Mouse (Mus musculus) megakaryocyte, embryonic 14.5 days (primary cell): ENCODE results near the gene Entpd2. TPM values are rescaled to one million over a fixed set of nuclear protein-coding genes. Genes with fewer than 3 reads are reported as not detected.

Experiments used
- H3K27me3 ChIP-seq: replicated peaks from 2 replicates; pipeline ENCODE3; 2012; ENCODE audit warnings: inconsistent platforms
- H3K36me3 ChIP-seq: replicated peaks from 2 replicates; pipeline ENCODE3; 2012; ENCODE audit warnings: low read length, inconsistent platforms, mixed read lengths
- H3K4me1 ChIP-seq: 2 replicates; pipeline ENCODE4 v1.6.1; 2012; ENCODE audit warnings: inconsistent platforms
- H3K4me3 ChIP-seq: replicated peaks from 2 replicates; pipeline ENCODE3; 2012; ENCODE audit warnings: moderate library complexity, mild to moderate bottlenecking, inconsistent platforms
- H3K9me3 ChIP-seq: 2 replicates; pipeline ENCODE4 v1.6.1; 2012; ENCODE audit warnings: inconsistent platforms
- FLI1 ChIP-seq: IDR thresholded peaks from 2 replicates; pipeline ENCODE4 v1.6.1; 2012; ENCODE audit warnings: low read length, inconsistent platforms, mixed read lengths
- GATA1 ChIP-seq: IDR thresholded peaks from 3 replicates; pipeline ENCODE4 v1.6.1; 2012; ENCODE audit warnings: mixed read lengths, low read length, inconsistent platforms, borderline replicate concordance
- polyA plus RNA-seq: library from polyadenylated mRNA; stranded (reverse); fragments of >175 nt; gene quantifications from 2 replicates; pipeline ENCODE4 v1.2.3, GENCODE M21; 2012; ENCODE audit warnings: low replicate concordance; ENCODE audit not compliant: insufficient read depth

Entpd2 gene
- polyA plus RNA-seq, 1 experiment = not detected

- H3K27me3 ChIP-seq = peaks cover 36% of the 10 kb centered on the region
- TF ChIP-seq GATA1 (no peak), FLI1 (no peak)
- no peaks in the 10 kb centered on the region for H3K9me3 ChIP-seq
- peak overlapping the region; percentile 95 for H3K4me3 ChIP-seq
- H3K4me1 ChIP-seq = peaks cover 40% of the 10 kb centered on the region
- peaks cover 53% of the 10 kb centered on the region for H3K36me3 ChIP-seq
Measured at GRCm38 (mm10) chr2:25364313-25364712, 31.4 kb upstream of the Entpd2 start.

GRCm38 (mm10) chr2:25364761-25365090, 30.9 kb upstream of the Entpd2 start:
- Histone ChIP-seq H3K4me3 (peak overlapping the region; percentile 95), H3K27me3 (peaks cover 36% of the 10 kb centered on the region), H3K36me3 (peaks cover 50% of the 10 kb centered on the region), H3K4me1 (peaks cover 37% of the 10 kb centered on the region), H3K9me3 (no peaks in the 10 kb centered on the region)
- TF ChIP-seq GATA1 (no peak), FLI1 (no peak)

- peaks cover 36% of the 10 kb centered on the region for H3K27me3 ChIP-seq
- TF ChIP-seq FLI1 = no peak
- TF ChIP-seq GATA1 = no peak
- peaks cover 45% of the 10 kb centered on the region for H3K36me3 ChIP-seq
- peak within 1 kb of the TSS; percentile 95 for H3K4me3 ChIP-seq
- H3K9me3 ChIP-seq = no peaks in the 10 kb centered on the region
- H3K4me1 ChIP-seq = peaks cover 37% of the 10 kb centered on the region
Measured at GRCm38 (mm10) chr2:25365091-25365761, 30.4 kb upstream of the Entpd2 start, which contains the start of gene Uap1l1. Gene Uap1l1 (minus strand): TSS chr2:25365682.

- TF ChIP-seq GATA1 = no peak
- TF ChIP-seq FLI1 = no peak
- peak overlapping the region; percentile 14 for H3K4me3 ChIP-seq
- H3K4me1 ChIP-seq = peaks cover 62% of the 10 kb centered on the region
- no peaks in the 10 kb centered on the region for H3K9me3 ChIP-seq
- H3K36me3 ChIP-seq = peaks cover 5% of the 10 kb centered on the region
- H3K27me3 ChIP-seq = peaks cover 22% of the 10 kb centered on the region
Measured at GRCm38 (mm10) chr2:25369996-25370395, 25.7 kb upstream of the Entpd2 start.

DNA sequence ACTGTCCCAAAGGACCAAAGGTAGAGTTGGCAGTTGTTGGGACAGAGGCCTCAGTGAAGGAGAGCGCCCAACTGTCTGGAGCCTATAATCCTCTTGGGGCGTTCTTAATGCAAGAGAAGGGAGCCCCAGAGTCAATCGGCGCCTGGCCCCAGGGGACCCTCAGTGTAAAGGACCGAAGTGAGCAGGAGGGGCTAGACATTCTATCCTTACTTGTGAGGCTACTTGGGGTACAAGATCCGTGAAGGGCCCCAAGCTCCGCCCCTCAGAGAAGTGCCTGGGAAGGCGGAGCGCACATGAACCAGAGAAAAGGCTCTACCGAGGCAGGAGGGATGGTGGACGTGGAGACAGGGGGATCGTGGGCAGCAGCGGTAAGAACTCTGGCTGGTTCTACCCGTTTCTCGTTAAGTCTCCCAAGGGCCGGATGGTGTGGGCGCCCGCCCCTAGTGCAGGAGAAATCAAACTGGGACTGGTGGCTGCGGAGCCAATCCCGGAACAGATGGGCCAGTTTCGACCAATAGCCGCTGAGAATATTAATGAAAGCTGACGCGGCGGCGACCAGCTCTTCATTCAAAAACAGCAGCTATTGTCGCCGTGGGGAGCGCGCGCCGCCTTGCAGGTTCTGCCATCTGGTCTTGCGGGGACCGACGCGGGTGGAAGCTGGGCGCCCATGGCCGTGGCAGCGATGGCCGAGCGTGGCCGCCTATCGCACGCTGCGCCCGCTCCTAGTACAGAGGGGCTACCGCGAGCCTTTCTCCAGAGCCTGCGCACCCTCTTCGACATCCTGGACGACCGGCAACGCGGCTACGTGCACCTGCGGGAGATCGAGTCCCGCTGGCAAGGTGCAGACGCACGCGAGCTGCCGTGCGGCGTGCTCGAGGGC, 23.7 kb upstream of the Entpd2 start, which contains the start of gene Sapcd2:
Gene Sapcd2 (plus strand): TSS at position 558 of the 880 bp plus-strand sequence.
- Histone ChIP-seq H3K4me1 (peaks cover 51% of the 10 kb centered on the region), H3K36me3 (peaks cover 25% of the 10 kb centered on the region), H3K4me3 (peak within 1 kb of the TSS; percentile 97), H3K9me3 (no peaks in the 10 kb centered on the region), H3K27me3 (peaks cover 11% of the 10 kb centered on the region)
- TF ChIP-seq GATA1 (no peak), FLI1 (no peak)

DNA sequence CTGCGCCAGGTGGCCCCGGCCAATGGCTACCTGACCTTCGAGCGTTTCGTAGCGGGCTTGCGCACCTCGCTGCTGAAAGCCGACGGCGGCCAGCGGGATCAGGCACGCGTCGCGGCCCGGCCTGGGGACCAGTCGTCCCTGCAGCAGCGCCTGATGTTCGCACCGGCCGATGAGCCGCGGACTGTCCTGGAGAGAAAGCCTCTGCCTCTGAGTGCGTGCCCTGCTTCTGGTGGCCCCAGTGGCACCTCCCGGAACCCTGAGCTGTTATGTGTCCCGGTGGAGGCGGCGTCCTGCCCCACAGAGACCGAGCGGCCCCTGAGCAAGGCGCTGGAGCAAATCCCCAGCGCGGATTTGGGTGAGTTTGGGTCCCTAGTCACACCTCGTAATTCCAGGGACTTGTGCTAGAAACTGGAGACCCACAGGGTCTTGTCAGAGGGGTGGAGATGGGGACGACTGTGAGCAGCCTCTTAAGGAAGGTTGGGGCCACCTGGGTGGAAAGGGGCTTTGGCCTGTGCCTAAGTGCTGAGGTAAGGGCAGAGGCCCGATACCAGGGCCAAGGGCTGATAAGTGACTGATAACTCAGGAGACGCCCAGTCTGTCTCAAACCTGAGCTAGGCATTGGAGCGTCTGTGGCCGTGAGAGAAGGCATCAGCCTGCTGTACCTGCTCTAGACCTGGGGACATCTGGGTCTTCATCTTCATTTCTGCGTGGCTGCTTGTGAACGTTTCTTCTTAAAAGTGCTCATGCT, 22.9 kb upstream of the Entpd2 start:
- Histone ChIP-seq H3K27me3 (peaks cover 8% of the 10 kb centered on the region), H3K9me3 (no peaks in the 10 kb centered on the region), H3K4me1 (peaks cover 51% of the 10 kb centered on the region), H3K36me3 (peaks cover 33% of the 10 kb centered on the region), H3K4me3 (peak overlapping the region; percentile 97)
- TF ChIP-seq GATA1 (no peak), FLI1 (no peak)

DNA sequence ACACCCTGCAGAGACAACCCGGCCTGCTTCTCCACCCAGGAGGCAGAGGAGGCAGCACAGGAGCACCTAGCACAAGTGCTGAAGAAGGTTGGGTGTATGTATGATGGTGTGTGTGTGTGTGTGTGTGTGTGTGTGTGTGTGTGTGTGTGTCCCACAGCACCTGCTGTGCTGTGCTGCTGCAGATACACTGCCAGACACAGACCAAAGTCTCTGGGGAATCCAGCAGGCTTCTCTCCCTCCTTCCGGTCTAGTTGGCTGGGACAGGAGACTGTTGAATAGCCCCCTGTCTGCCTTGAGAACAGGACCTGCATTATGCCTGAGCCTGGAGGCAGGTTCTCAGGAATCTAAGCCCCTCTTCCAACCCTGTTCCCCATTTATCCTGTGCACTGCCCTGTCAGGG, 22.2 kb upstream of the Entpd2 start:
- Histone ChIP-seq H3K9me3 (no peaks in the 10 kb centered on the region), H3K36me3 (peaks cover 39% of the 10 kb centered on the region), H3K4me3 (peak overlapping the region; percentile 97), H3K27me3 (peaks cover 5% of the 10 kb centered on the region), H3K4me1 (peaks cover 51% of the 10 kb centered on the region)
- no peak for TF ChIP-seq GATA1
- TF ChIP-seq FLI1 = no peak

DNA sequence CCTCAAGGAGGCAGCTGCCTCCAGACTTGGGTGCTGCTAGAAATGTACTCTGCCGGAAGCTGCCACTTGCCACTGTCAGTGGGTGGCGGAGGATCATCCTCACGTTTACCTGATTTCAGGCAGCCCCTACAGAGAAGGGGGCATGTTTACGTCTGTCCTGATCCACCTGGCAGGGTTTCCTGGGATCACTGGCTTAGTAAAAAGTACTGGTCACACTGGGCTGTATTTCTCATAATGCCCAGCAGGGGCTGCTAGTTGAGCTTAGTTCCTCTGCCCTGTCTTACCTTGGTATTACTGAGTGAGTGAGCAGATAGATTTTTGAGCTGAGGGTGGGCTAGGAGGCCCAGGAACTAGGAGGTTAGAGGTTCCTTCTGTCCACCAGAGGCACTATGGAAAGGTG, 19.1 kb upstream of the Entpd2 start:
- H3K27me3 ChIP-seq = peaks cover 9% of the 10 kb centered on the region
- H3K4me3 ChIP-seq = no peak overlapping the region
- no peaks in the 10 kb centered on the region for H3K9me3 ChIP-seq
- H3K36me3 ChIP-seq = peaks cover 44% of the 10 kb centered on the region
- H3K4me1 ChIP-seq = peaks cover 37% of the 10 kb centered on the region
- no peak for TF ChIP-seq GATA1
- TF ChIP-seq FLI1 = no peak

DNA sequence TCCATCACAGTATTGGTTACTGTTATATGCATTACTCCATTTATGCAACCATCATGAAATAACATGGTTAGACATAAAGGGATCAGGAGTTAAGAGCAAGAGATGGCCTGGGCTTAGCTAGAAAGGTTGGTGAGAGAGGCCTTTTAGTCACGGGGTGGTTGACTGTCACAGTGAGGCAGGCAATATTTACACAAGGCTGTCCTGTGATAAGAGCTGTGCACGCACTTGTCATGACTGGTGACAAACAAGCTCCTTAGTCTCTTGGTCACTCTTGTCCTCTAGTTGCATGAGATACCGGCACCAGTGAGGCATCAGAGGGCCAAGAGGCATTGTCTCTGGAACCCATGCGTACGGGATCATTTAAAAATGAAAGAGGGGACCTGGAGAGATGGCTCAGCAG, 11.2 kb upstream of the Entpd2 start:
- Histone ChIP-seq H3K4me1 (0 out of 2 replicates have a peak, but pooled peaks cover 3% of the 10 kb centered on the region), H3K9me3 (no peaks in the 10 kb centered on the region), H3K27me3 (peaks cover 43% of the 10 kb centered on the region), H3K4me3 (no peak overlapping the region), H3K36me3 (no peaks in the 10 kb centered on the region)
- TF ChIP-seq GATA1 (no peak), FLI1 (no peak)
